In genomic region chr1:124332294-124332693, GRCm38 (mm10) we compare ENCODE assay signal across 18 mouse cellular contexts.
A peak's percentile ranks its signal among the peaks of the same experiment; 100 is the strongest.
DNase-seq lines count a peak whose midpoint lies in the region; ATAC-seq lines count a peak whose summit lies in the region.
"Had no signal": no experiment of that assay in that cellular context is flagged by ENCODE, and none has a peak within 500 bp of the region (broad histone marks: within the 10 kb centered on the region; RNA-seq: fewer than 3 reads in every experiment).

No protein-coding gene starts in this region.

- H3K9me3 ChIP-seq in forebrain, embryonic 11.5 days (ENCODE audit: control insufficient read depth, low read length): no peaks in the 10 kb centered on the region
- no peaks in the 10 kb centered on the region for H3K9me3 ChIP-seq in forebrain, embryonic 14.5 days (replicated peaks; ENCODE audit: control insufficient read depth, low read length)
- no peaks in the 10 kb centered on the region for H3K9me3 ChIP-seq in hindbrain, embryonic 13.5 days

- H3K27me3 ChIP-seq in forebrain, embryonic 11.5 days (ENCODE audit: control insufficient read depth, insufficient read depth, low read length): no peaks in the 10 kb centered on the region
- no peaks in the 10 kb centered on the region for H3K27me3 ChIP-seq in forebrain, embryonic 14.5 days (replicated peaks; ENCODE audit: control insufficient read depth, insufficient read depth, low read length)
- no peaks in the 10 kb centered on the region for H3K27me3 ChIP-seq in hindbrain, embryonic 13.5 days

- ATAC-seq in forebrain, embryonic 11.5 days (replicated peaks; ENCODE audit: low FRiP score): peak; percentile 63
- no peak for ATAC-seq in forebrain, embryonic 14.5 days
- ATAC-seq in hindbrain, embryonic 13.5 days (ENCODE audit: low FRiP score): peak; percentile 84
- ATAC-seq: intestine, embryonic 16.5 days; liver, postnatal 0 days had no signal

- no peak overlapping the region for H3K27ac ChIP-seq in forebrain, embryonic 11.5 days (ENCODE audit: low read depth, low read length)
- H3K27ac ChIP-seq in forebrain, embryonic 14.5 days (ENCODE audit: low read depth, low read length): no peak overlapping the region
- no peak overlapping the region for H3K27ac ChIP-seq in hindbrain, embryonic 13.5 days
- H3K27ac ChIP-seq: gastrocnemius, adult 2 months; stomach, postnatal 0 days had no signal

- no peak overlapping the region for H3K4me3 ChIP-seq in forebrain, embryonic 11.5 days (ENCODE audit: low read depth, low read length)
- no peak overlapping the region for H3K4me3 ChIP-seq in forebrain, embryonic 14.5 days (ENCODE audit: low read depth, low read length)
- no peak overlapping the region for H3K4me3 ChIP-seq in hindbrain, embryonic 13.5 days
- H3K4me3 ChIP-seq: gastrocnemius, adult 2 months had no signal

- H3K9ac ChIP-seq in forebrain, embryonic 11.5 days (ENCODE audit: low read length): no peak overlapping the region
- H3K9ac ChIP-seq in forebrain, embryonic 14.5 days (ENCODE audit: low read length): no peak overlapping the region
- no peak overlapping the region for H3K9ac ChIP-seq in hindbrain, embryonic 13.5 days
- H3K9ac ChIP-seq: liver, postnatal 0 days had no signal

- no peak overlapping the region for H3K4me2 ChIP-seq in forebrain, embryonic 11.5 days (ENCODE audit: low read depth, low read length, severe bottlenecking)
- H3K4me2 ChIP-seq in forebrain, embryonic 14.5 days (ENCODE audit: low read length): no peak overlapping the region
- H3K4me2 ChIP-seq in hindbrain, embryonic 13.5 days: no peak overlapping the region

- no peaks in the 10 kb centered on the region for H3K4me1 ChIP-seq in forebrain, embryonic 11.5 days (replicated peaks; ENCODE audit: control insufficient read depth, insufficient read depth, low read length)
- no peaks in the 10 kb centered on the region for H3K4me1 ChIP-seq in forebrain, embryonic 14.5 days (ENCODE audit: control insufficient read depth, insufficient read depth, low read length)
- no peaks in the 10 kb centered on the region for H3K4me1 ChIP-seq in hindbrain, embryonic 13.5 days (replicated peaks)

- 76% methylated on average over 3 of the region's 3 CpGs for WGBS in forebrain, embryonic 11.5 days
- WGBS in forebrain, embryonic 14.5 days: 83% methylated on average over 3 of the region's 3 CpGs
- WGBS in hindbrain, embryonic 13.5 days: 70% methylated on average over 3 of the region's 3 CpGs

- no peaks in the 10 kb centered on the region for H3K36me3 ChIP-seq in forebrain, embryonic 11.5 days (ENCODE audit: control insufficient read depth, insufficient read depth, low read length)
- no peaks in the 10 kb centered on the region for H3K36me3 ChIP-seq in forebrain, embryonic 14.5 days (ENCODE audit: control insufficient read depth, insufficient read depth, low read length)
- H3K36me3 ChIP-seq in hindbrain, embryonic 13.5 days: no peaks in the 10 kb centered on the region

- no peak for DNase-seq in forebrain, embryonic 11.5 days (ENCODE audit: low spot score)
- DNase-seq in forebrain, embryonic 14.5 days (ENCODE audit: low spot score): no peak
- DNase-seq in layer of hippocampus, adult 9-11 months: peak; percentile 2
- no peak for DNase-seq in layer of hippocampus, adult 18-20 months (ENCODE audit: low spot score in 2 of 2)
- peak; percentile 20 for DNase-seq in 416B (ENCODE audit: low read depth)
- DNase-seq in testis, postnatal 10 days (ENCODE audit: low spot score): no peak
- no peak for DNase-seq in cerebellum, postnatal 4 days (ENCODE audit: low spot score in 2 of 2)
- DNase-seq: adrenal gland, postnatal 25 days; B cell, adult 2 months; cerebellum, postnatal 14 days; gastrocnemius, adult 2 months; heart, postnatal 14 days; kidney, postnatal 25 days; liver, postnatal 0 days; lung, postnatal 36 days had no signal

Comparison
In these comparisons a context has a peak if more than half of its experiments do, and no peak if none do; other contexts are left out.
1. DNase-seq: peak in layer of hippocampus, adult 9-11 months (single experiment) and 416B (single experiment); none in forebrain, embryonic 11.5 days (single experiment), forebrain, embryonic 14.5 days (single experiment), layer of hippocampus, adult 18-20 months (0 of 2), testis, postnatal 10 days (single experiment) and cerebellum, postnatal 4 days (0 of 2).